In genomic region chr19:32492981-32493380, GRCm38 (mm10) we compare ENCODE assay signal across 22 mouse cellular contexts.
"Had no signal": no experiment of that assay in that cellular context is flagged by ENCODE, and none has a peak within 500 bp of the region (broad histone marks: within the 10 kb centered on the region; RNA-seq: fewer than 3 reads in every experiment).

No protein-coding gene starts in this region.

- ATAC-seq: hindbrain, postnatal 0 days; intestine, embryonic 16.5 days had no signal

- H3K9ac ChIP-seq: heart, embryonic 12.5 days; hindbrain, embryonic 13.5 days; hindbrain, embryonic 15.5 days; limb, embryonic 12.5 days; liver, embryonic 13.5 days; liver, embryonic 15.5 days had no signal

- H3K4me1 ChIP-seq: limb, embryonic 10.5 days had no signal

- H3K27ac ChIP-seq: heart, embryonic 10.5 days; hindbrain, embryonic 13.5 days; hindbrain, embryonic 15.5 days; hindbrain, postnatal 0 days; limb, embryonic 10.5 days; limb, embryonic 12.5 days; liver, embryonic 13.5 days; liver, embryonic 15.5 days had no signal

- H3K27me3 ChIP-seq: heart, embryonic 12.5 days; hindbrain, embryonic 13.5 days; hindbrain, embryonic 15.5 days; limb, embryonic 12.5 days; liver, embryonic 13.5 days; liver, embryonic 15.5 days had no signal

- H3K4me2 ChIP-seq: heart, embryonic 12.5 days; hindbrain, embryonic 13.5 days; hindbrain, embryonic 15.5 days; limb, embryonic 12.5 days; liver, embryonic 11.5 days; liver, embryonic 13.5 days; liver, embryonic 15.5 days had no signal

- H3K9me3 ChIP-seq: heart, embryonic 10.5 days; heart, embryonic 12.5 days; hindbrain, embryonic 13.5 days; hindbrain, embryonic 15.5 days; limb, embryonic 10.5 days; limb, embryonic 12.5 days; liver, embryonic 13.5 days; liver, embryonic 15.5 days had no signal

- H3K4me3 ChIP-seq: heart, embryonic 10.5 days; heart, embryonic 12.5 days; hindbrain, embryonic 13.5 days; hindbrain, embryonic 15.5 days; limb, embryonic 10.5 days; limb, embryonic 12.5 days; liver, embryonic 13.5 days; liver, embryonic 15.5 days had no signal

- DNase-seq: gastrocnemius, postnatal 14 days; gastrocnemius, postnatal 36 days; heart, adult 18-20 months; heart, postnatal 10 days; heart, postnatal 36 days; kidney, adult 18-20 months; kidney, adult 8-10 months; kidney, postnatal 10 days; kidney, postnatal 25 days; kidney, postnatal 4 days; liver; liver, embryonic 13.5 days had no signal
